Mouse (Mus musculus) CH12.LX (cell line): ENCODE data around the gene Olfr1176.

Experiments
- CTCF ChIP-seq, 2 experiments: IDR thresholded peaks in 1 of 2; conservative IDR thresholded peaks in 1 of 2; 2 replicates each; pipeline ENCODE4 v1.5.1; 2011 to 2012; ENCODE audit warnings: low read depth in 2 of 2, low read length in 2 of 2, improper control_type of control experiment in 1 of 2, inconsistent platforms in 1 of 2, mild to moderate bottlenecking in 1 of 2, moderate library complexity in 1 of 2
- GABPA ChIP-seq: IDR thresholded peaks from 2 replicates; pipeline ENCODE4 v1.6.1; 2012; ENCODE audit warnings: low read depth, low read length, improper control_type of control experiment, inconsistent platforms; ENCODE audit not compliant: insufficient replicate concordance
- IRF4 ChIP-seq: IDR thresholded peaks from 2 replicates; pipeline ENCODE4 v1.6.1; 2014; ENCODE audit warnings: low read depth, mild to moderate bottlenecking, inconsistent platforms, low read length, improper control_type of control experiment
- MAFK ChIP-seq: IDR thresholded peaks from 2 replicates; pipeline ENCODE4 v1.6.1; 2011; ENCODE audit warnings: low read length, improper control_type of control experiment; ENCODE audit not compliant: insufficient replicate concordance
- MEF2A ChIP-seq: IDR thresholded peaks from 2 replicates; pipeline ENCODE4 v1.6.1; 2014; ENCODE audit warnings: low read depth, mild to moderate bottlenecking, inconsistent platforms, low read length, improper control_type of control experiment, borderline replicate concordance
- POLR2A ChIP-seq: IDR thresholded peaks from 2 replicates; pipeline ENCODE4 v1.6.1; 2011; ENCODE audit warnings: low read depth, mild to moderate bottlenecking, improper control_type of control experiment, low read length
- TBP ChIP-seq: conservative IDR thresholded peaks from 2 replicates; pipeline ENCODE4 v1.6.1; 2011; ENCODE audit warnings: low read depth, low read length, improper control_type of control experiment

- TF ChIP-seq POLR2A (no peak), TBP (no peak), CTCF (conservative IDR thresholded peaks at IDR 0.05 in 1 of 2, IDR thresholded peaks at IDR 0.05 in 1 of 2; ENCODE audit: low read depth in 2 of 2, low read length in 2 of 2) (no peak), GABPA (no peak), MEF2A (no peak), MAFK (no peak), IRF4 (no peak)
Observed at GRCm38 (mm10) chr2:88336421-88336820, at the start of gene Olfr1176.
